Mouse (Mus musculus) kidney, adult 2 months (tissue): ENCODE measurements around the gene Zbtb38. TPM values are rescaled to one million over a fixed set of nuclear protein-coding genes. Genes with fewer than 3 reads are reported as not detected.

Source experiments
- DNase-seq: peaks from one replicate; pipeline ENCODE4 v3.0.0; 2021
- H3K27ac ChIP-seq: fragments of 200-500 bp; 2 replicates; pipeline ENCODE4 v1.5.1; 2012; ENCODE audit warnings: low read depth, low read length, control low read depth, inconsistent platforms; ENCODE audit not compliant: insufficient read depth
- H3K27me3 ChIP-seq: fragments of 200-500 bp; replicated peaks from 2 replicates; pipeline ENCODE4 v1.6.1; 2012; ENCODE audit warnings: mild to moderate bottlenecking, moderate library complexity, low read length, inconsistent platforms; ENCODE audit not compliant: control insufficient read depth, insufficient read depth
- H3K36me3 ChIP-seq: fragments of 200-500 bp; 2 replicates; pipeline ENCODE4 v1.6.1; 2012; ENCODE audit warnings: mild to moderate bottlenecking, moderate library complexity, low read length, inconsistent platforms; ENCODE audit not compliant: control insufficient read depth, insufficient read depth
- H3K4me1 ChIP-seq: fragments of 200-500 bp; 2 replicates; pipeline ENCODE4 v1.6.1; 2011; ENCODE audit warnings: low read length; ENCODE audit not compliant: control insufficient read depth, insufficient read depth
- H3K4me3 ChIP-seq: fragments of 200-500 bp; 2 replicates; pipeline ENCODE4 v1.5.1; 2011; ENCODE audit warnings: mild to moderate bottlenecking, low read depth, low read length, control low read depth; ENCODE audit not compliant: insufficient read depth
- CTCF ChIP-seq: fragments of 200-500 bp; conservative IDR thresholded peaks from 2 replicates; pipeline ENCODE4 v1.5.1; 2011; ENCODE audit warnings: low read depth, mild to moderate bottlenecking, control low read depth, low read length, moderate library complexity, mixed read lengths; ENCODE audit not compliant: insufficient read depth, insufficient read length
- POLR2A ChIP-seq: fragments of 200-500 bp; IDR thresholded peaks from one replicate; pipeline ENCODE4 v1.6.1; 2011; ENCODE audit warnings: low read depth, low read length, control low read depth
- WGBS: fragments of 180-500 bp; shearing (Covaris S2); methylation state at CpG from one replicate; pipeline ENCODE4 v1.1.7; 2018; 5-methylcytosine and 5-hydroxymethylcytosine counted together
- polyA plus RNA-seq: library from polyadenylated mRNA; depleted of rRNA; stranded (reverse); fragments of >200 nt; gene quantifications from 2 replicates; pipeline ENCODE4 v1.2.3, GENCODE M21; 2012

Zbtb38 gene
- polyA plus RNA-seq, 1 experiment: 10.2 TPM

DNA sequence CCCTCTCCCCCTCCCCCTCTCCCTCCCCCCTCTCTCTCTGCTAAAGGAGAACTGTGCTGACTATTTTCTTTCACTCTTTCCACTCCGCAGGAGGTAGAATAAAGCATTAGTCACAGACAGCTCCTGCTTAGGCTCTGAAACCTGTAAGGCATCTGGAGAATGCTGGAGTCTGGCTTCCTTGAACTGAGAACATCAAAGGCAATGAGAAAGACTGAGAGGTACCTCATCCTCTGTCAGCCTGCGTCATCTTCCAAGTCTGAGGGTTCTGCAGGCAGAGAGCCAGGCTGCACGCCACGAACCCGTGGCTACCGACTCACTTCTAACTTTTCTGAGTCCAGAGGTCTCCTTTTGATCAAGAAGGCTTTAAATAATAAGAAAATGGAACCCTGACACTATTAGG lies 20.5 kb upstream of the Zbtb38 start:
- WGBS: 10% methylated on average over 6 of the region's 6 CpGs
- Histone ChIP-seq H3K27me3 (no peaks in the 10 kb centered on the region), H3K36me3 (no peaks in the 10 kb centered on the region), H3K4me3 (no peak overlapping the region), H3K27ac (no peak overlapping the region), H3K4me1 (no peaks in the 10 kb centered on the region)
- no peak for TF ChIP-seq CTCF
- no peak for TF ChIP-seq POLR2A
- peak; percentile 44 for DNase-seq

- DNase-seq: no peak
- TF ChIP-seq CTCF (no peak), POLR2A (no peak)
- no peaks in the 10 kb centered on the region for H3K36me3 ChIP-seq
- H3K27ac ChIP-seq: no peak overlapping the region
- H3K4me1 ChIP-seq: no peaks in the 10 kb centered on the region
- H3K4me3 ChIP-seq: no peak overlapping the region
- WGBS: 74% methylated on average over 3 of the region's 3 CpGs
- H3K27me3 ChIP-seq: no peaks in the 10 kb centered on the region
These were observed 17.8 kb upstream of the Zbtb38 start for GRCm38 (mm10) chr9:96770443-96770842.

DNA sequence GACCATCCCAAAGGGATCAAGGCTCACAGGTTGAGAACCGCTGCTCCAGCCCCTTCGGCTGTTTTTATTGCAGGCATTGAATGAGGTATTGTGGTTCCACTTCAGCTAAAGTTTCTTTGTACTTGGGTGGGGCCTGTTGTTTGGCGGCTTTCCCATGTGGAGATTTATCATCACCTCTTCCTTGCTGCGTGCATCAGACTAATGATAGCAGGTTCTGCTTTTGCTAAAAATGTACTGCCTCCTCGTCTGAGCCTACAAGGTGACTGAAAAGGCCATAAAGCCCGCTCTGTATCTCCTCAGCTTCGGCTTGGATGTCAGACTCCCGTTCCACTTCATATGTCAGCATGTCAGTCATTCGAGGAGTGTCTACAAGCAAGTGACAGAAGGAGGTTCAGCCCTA lies 17.0 kb upstream of the Zbtb38 start:
- H3K4me1 ChIP-seq: no peaks in the 10 kb centered on the region
- DNase-seq: no peak
- no peaks in the 10 kb centered on the region for H3K27me3 ChIP-seq
- no peak overlapping the region for H3K4me3 ChIP-seq
- WGBS: 56% methylated on average over 9 of the region's 9 CpGs
- no peak overlapping the region for H3K27ac ChIP-seq
- no peaks in the 10 kb centered on the region for H3K36me3 ChIP-seq
- TF ChIP-seq POLR2A (no peak), CTCF (no peak)

- H3K4me1 ChIP-seq: no peaks in the 10 kb centered on the region
- DNase-seq: no peak
- no peaks in the 10 kb centered on the region for H3K36me3 ChIP-seq
- H3K27ac ChIP-seq: no peak overlapping the region
- TF ChIP-seq POLR2A (no peak), CTCF (no peak)
- H3K4me3 ChIP-seq: no peak overlapping the region
- no peaks in the 10 kb centered on the region for H3K27me3 ChIP-seq
These were observed 15.2 kb upstream of the Zbtb38 start for GRCm38 (mm10) chr9:96767874-96768273.

DNA sequence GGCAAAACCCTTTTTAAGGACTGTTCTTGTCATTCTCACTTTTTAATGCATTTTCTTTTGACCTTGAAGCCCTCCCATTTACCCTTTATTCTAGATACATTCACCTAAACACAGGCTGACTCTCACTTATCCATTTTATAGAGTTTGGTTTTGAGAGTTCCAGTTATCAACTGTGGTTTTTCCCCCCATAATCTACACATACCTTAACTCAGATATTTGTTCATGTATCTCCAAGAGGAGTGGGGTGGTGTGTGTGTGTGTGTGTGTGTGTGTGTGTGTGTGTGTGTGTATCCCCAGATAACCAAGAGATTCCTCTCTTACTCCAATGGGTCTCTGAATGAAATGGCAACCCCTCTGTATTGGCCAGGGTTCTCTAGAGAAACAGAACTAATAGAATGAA lies 13.4 kb upstream of the Zbtb38 start:
- TF ChIP-seq CTCF: no peak
- TF ChIP-seq POLR2A: no peak
- Histone ChIP-seq H3K27ac (no peak overlapping the region), H3K27me3 (no peaks in the 10 kb centered on the region), H3K4me1 (no peaks in the 10 kb centered on the region), H3K36me3 (no peaks in the 10 kb centered on the region), H3K4me3 (no peak overlapping the region)
- no peak for DNase-seq

DNA sequence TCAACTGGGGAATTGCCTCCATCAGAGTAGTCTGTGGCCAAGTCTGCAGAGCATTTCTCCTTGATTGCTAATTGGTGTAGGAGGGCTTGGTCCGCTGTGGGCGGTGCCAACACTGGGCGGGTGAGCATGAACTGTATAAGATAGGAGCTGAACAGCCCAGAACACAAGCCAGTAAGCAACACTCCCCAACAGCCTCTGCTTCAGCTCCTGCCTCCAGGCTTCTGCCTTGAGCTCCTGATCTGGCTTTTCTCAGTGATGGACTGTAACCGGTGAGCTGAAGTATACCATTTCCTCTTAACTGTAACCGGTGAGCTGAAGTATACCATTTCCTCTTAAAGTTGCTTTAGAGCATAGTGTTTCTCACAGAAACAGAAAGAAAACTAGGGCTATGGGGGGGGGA lies 12.8 kb upstream of the Zbtb38 start:
- H3K27me3 ChIP-seq: no peaks in the 10 kb centered on the region
- TF ChIP-seq CTCF (no peak), POLR2A (no peak)
- whole genome bisulfite sequencing: 56% methylated on average over 5 of the region's 5 CpGs
- H3K4me1 ChIP-seq: no peaks in the 10 kb centered on the region
- H3K4me3 ChIP-seq: no peak overlapping the region
- no peak overlapping the region for H3K27ac ChIP-seq
- H3K36me3 ChIP-seq: no peaks in the 10 kb centered on the region
- DNase-seq: no peak

DNA sequence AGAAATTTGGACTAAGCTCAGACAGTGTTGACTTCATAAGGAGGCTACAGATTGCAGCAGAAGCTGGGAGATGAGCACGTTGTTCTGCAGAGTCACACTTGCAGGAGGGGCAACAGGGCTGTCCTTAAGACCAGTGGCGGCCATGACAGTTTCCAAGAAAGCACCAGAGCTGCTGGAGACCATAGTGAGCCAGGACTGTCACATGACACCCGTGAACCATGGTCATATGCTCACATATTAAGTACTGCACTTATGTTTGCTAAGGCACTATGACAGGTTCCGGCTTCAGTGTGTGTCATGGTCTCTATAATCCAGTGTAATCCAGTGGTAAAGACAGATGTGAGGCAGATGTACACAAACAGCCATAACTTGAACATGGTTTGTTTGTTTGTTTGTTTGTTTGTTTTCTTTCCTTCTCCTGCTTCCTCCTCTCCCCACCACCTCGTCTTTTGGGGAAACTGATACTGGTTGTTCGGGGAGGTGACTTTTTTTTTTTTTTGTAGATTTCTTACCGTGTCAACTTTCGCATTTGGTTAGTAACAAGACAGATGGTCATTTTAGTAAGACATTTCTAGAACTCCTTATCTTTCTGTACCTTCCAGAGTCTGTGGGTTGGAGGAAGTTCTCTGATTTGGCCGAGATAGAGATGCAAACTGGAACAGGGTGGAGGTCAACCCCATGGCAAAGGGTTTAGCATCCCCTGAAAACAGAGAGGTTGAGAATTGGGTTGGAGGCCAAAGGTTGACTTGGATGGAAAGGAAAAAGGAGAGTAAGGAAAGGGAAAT lies 11.4 kb upstream of the Zbtb38 start:
- no peaks in the 10 kb centered on the region; the same call in 1 of the 2 replicates for H3K4me1 ChIP-seq
- no peak for DNase-seq
- TF ChIP-seq POLR2A (no peak), CTCF (no peak)
- H3K4me3 ChIP-seq: no peak overlapping the region
- H3K27me3 ChIP-seq: no peaks in the 10 kb centered on the region
- no peak overlapping the region for H3K27ac ChIP-seq
- 85% methylated on average over 9 of the region's 9 CpGs for WGBS
- no peaks in the 10 kb centered on the region for H3K36me3 ChIP-seq
